In the genomic region with DNA sequence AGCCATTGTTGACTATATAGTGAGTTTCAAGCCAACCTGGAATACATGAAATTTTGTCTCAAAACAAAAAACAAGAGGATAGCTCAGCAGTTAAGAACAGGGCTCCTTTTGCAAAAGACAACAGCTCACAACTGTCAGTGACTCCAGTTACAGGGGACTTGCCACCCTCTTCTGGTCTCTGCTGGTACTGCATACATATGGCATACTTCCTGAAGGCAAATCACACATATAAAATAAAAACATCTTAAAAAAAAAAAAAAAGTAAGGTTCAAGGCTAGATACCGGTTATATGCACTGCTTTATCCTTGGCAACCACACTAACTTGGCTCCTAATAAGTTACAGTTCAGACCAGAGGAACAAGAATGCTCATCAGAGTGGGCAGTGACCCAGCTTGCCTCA, we compare ENCODE assay signal across 9 mouse cellular contexts. TPM values are rescaled to one million over a fixed set of nuclear protein-coding genes. Genes with fewer than 3 reads are reported as not detected.
DNase-seq lines count a peak whose midpoint lies in the region; ATAC-seq and TF ChIP-seq lines count a peak whose summit lies in the region.
"Had no signal": no experiment of that assay in that cellular context is flagged by ENCODE, and none has a peak within 500 bp of the region (broad histone marks: within the 10 kb centered on the region; RNA-seq: fewer than 3 reads in every experiment).

No protein-coding gene starts in this region.

- H3K36me3 ChIP-seq in C2C12 (ENCODE audit: control insufficient read depth, insufficient read depth), result no peaks in the 10 kb centered on the region
- no peaks in the 10 kb centered on the region for H3K36me3 ChIP-seq in embryonic facial prominence, embryonic 13.5 days
- H3K36me3 ChIP-seq in limb, embryonic 15.5 days, result no peaks in the 10 kb centered on the region
- H3K36me3 ChIP-seq in midbrain, embryonic 16.5 days (ENCODE audit: control insufficient read depth, insufficient read depth, low read length), result no peaks in the 10 kb centered on the region

- no peak overlapping the region for H3ac ChIP-seq in C2C12 (ENCODE audit: control insufficient read depth, insufficient read length, low read depth)

- H3K4me2 ChIP-seq in embryonic facial prominence, embryonic 13.5 days, result peak overlapping the region; percentile 64
- peak overlapping the region; percentile 55 for H3K4me2 ChIP-seq in limb, embryonic 15.5 days
- H3K4me2 ChIP-seq in midbrain, embryonic 16.5 days (ENCODE audit: low read length), result peak overlapping the region; percentile 60

- 0% methylated on average over 1 of the region's 1 CpGs for WGBS in embryonic facial prominence, embryonic 13.5 days
- WGBS in limb, embryonic 15.5 days, result 0% methylated on average over 1 of the region's 1 CpGs
- WGBS in midbrain, embryonic 16.5 days, result 0% methylated on average over 1 of the region's 1 CpGs

- H3K9me3 ChIP-seq in embryonic facial prominence, embryonic 13.5 days, result no peaks in the 10 kb centered on the region
- H3K9me3 ChIP-seq in limb, embryonic 15.5 days, result no peaks in the 10 kb centered on the region
- no peaks in the 10 kb centered on the region for H3K9me3 ChIP-seq in midbrain, embryonic 16.5 days (replicated peaks; ENCODE audit: control insufficient read depth, low read length, poor library complexity, severe bottlenecking)

- H3K4me3 ChIP-seq in C2C12 (ENCODE audit: insufficient read depth, poor library complexity, severe bottlenecking), result peak overlapping the region; percentile 32
- H3K4me3 ChIP-seq in embryonic facial prominence, embryonic 13.5 days, result peak overlapping the region; percentile 57
- peak overlapping the region; percentile 58 for H3K4me3 ChIP-seq in limb, embryonic 15.5 days
- peak overlapping the region; percentile 48 for H3K4me3 ChIP-seq in midbrain, embryonic 16.5 days (ENCODE audit: low read depth, low read length)

- TF ChIP-seq CTCF in C2C12 (IDR thresholded peaks at IDR 0.05; ENCODE audit: control insufficient read depth, insufficient read depth, insufficient read length), result no peak

- H3K27me3 ChIP-seq in C2C12 (ENCODE audit: control insufficient read depth, insufficient read depth, insufficient read length), result peaks cover 8% of the 10 kb centered on the region
- H3K27me3 ChIP-seq in embryonic facial prominence, embryonic 13.5 days, result no peaks in the 10 kb centered on the region
- no peaks in the 10 kb centered on the region for H3K27me3 ChIP-seq in limb, embryonic 15.5 days
- H3K27me3 ChIP-seq in midbrain, embryonic 16.5 days (ENCODE audit: control insufficient read depth, insufficient read depth, low read depth, low read length), result no peaks in the 10 kb centered on the region

- ATAC-seq in embryonic facial prominence, embryonic 13.5 days (ENCODE audit: insufficient number of reproducible peaks, insufficient read depth, low FRiP score, low TSS enrichment, low read depth), result no peak
- ATAC-seq in limb, embryonic 15.5 days (ENCODE audit: insufficient number of reproducible peaks, low FRiP score, low TSS enrichment, low read depth), result no peak
- ATAC-seq in midbrain, embryonic 16.5 days, result no peak

- H3K79me2 ChIP-seq in C2C12 (ENCODE audit: control insufficient read depth, insufficient read depth), result no peaks in the 10 kb centered on the region

- no peaks in the 10 kb centered on the region for H3K79me3 ChIP-seq in C2C12 (ENCODE audit: low read depth)

- DNase-seq in adrenal gland, postnatal 14 days, result peak; percentile 87
- peak; percentile 23 to 63 for DNase-seq in heart, adult 9 months (ENCODE audit: low spot score in 2 of 2)
- DNase-seq in kidney, adult 9 months, result peak; percentile 84
- peak; percentile 69 to 76 for DNase-seq in spleen, postnatal 36 days (ENCODE audit: low spot score in 2 of 2)

- H3K9ac ChIP-seq in embryonic facial prominence, embryonic 13.5 days, result no peak overlapping the region
- no peak overlapping the region for H3K9ac ChIP-seq in limb, embryonic 15.5 days
- peak overlapping the region; percentile 64 for H3K9ac ChIP-seq in midbrain, embryonic 16.5 days (ENCODE audit: low read depth, low read length)

- H3K27ac ChIP-seq in embryonic facial prominence, embryonic 13.5 days, result peak overlapping the region; percentile 83; the same call in 1 of the 2 replicates
- peak overlapping the region; percentile 92; the same call in 1 of the 2 replicates for H3K27ac ChIP-seq in limb, embryonic 15.5 days
- peak overlapping the region; percentile 92 for H3K27ac ChIP-seq in midbrain, embryonic 16.5 days (ENCODE audit: low read length)

- peaks cover 18% of the 10 kb centered on the region for H3K4me1 ChIP-seq in embryonic facial prominence, embryonic 13.5 days
- H3K4me1 ChIP-seq in limb, embryonic 15.5 days, result peaks cover 11% of the 10 kb centered on the region
- H3K4me1 ChIP-seq in midbrain, embryonic 16.5 days (ENCODE audit: control insufficient read depth, insufficient read depth, low read length), result peaks cover 9% of the 10 kb centered on the region

TF ChIP-seq in C2C12, 6 proteins besides CTCF, POLR2A, EP300 and RAD21:
- TF ChIP-seq MAX (IDR thresholded peaks at IDR 0.05) (no peak), USF1 (IDR thresholded peaks at IDR 0.05; ENCODE audit: low read depth) (no peak), FOSL1 (IDR thresholded peaks at IDR 0.05; ENCODE audit: insufficient read depth, low read length, poor library complexity, severe bottlenecking) (no peak), CEBPB (IDR thresholded peaks at IDR 0.05; ENCODE audit: low read depth) (no peak), MYOD1 (IDR thresholded peaks at IDR 0.05; ENCODE audit: control insufficient read depth, insufficient read length, low read depth) (no peak), MYOG (IDR thresholded peaks at IDR 0.05; ENCODE audit: control insufficient read depth, extremely low read depth, insufficient read length) (no peak)

RNA-seq across cellular contexts. Expression of a gene that starts 3.6 kb away (rescaled TPM):
- polyA plus RNA-seq in C2C12 (2012; fragmentation: generic; extraction: Trizol), result 1.4 TPM
- total RNA-seq in adrenal gland, postnatal 14 days (2021), result 7.1 and 7.2 TPM in 2 replicates
- 8.3 and 9.7 TPM in 2 replicates for polyA plus RNA-seq in embryonic facial prominence, embryonic 13.5 days (2015; fragmentation: Nextera tagmentation; extraction: Ambion mirVana)
- 8.9 and 9.1 TPM in 2 replicates for polyA plus RNA-seq in limb, embryonic 15.5 days (2015; fragmentation: Nextera tagmentation; extraction: Ambion mirVana)
- 14.9 and 17.7 TPM in 2 replicates for polyA plus RNA-seq in midbrain, embryonic 16.5 days (2015; fragmentation: Nextera tagmentation; extraction: Ambion mirVana)

RNA-seq across cellular contexts. Expression of a gene that starts 30.2 kb away (rescaled TPM):
- not detected for polyA plus RNA-seq in C2C12 (2012; fragmentation: generic; extraction: Trizol)
- total RNA-seq in adrenal gland, postnatal 14 days (2021), result not detected in 2 replicates
- not detected in 2 replicates for polyA plus RNA-seq in embryonic facial prominence, embryonic 13.5 days (2015; fragmentation: Nextera tagmentation; extraction: Ambion mirVana)
- polyA plus RNA-seq in limb, embryonic 15.5 days (2015; fragmentation: Nextera tagmentation; extraction: Ambion mirVana), result not detected in 2 replicates
- polyA plus RNA-seq in midbrain, embryonic 16.5 days (2015; fragmentation: Nextera tagmentation; extraction: Ambion mirVana), result not detected in 2 replicates
- total RNA-seq: layer of hippocampus, postnatal 36 days had no signal

RNA-seq across cellular contexts. Expression of a gene that starts 48.3 kb away (rescaled TPM):
- 0.18 TPM for polyA plus RNA-seq in C2C12 (2012; fragmentation: generic; extraction: Trizol)
- total RNA-seq in adrenal gland, postnatal 14 days (2021), result 3.1 and 3.4 TPM in 2 replicates
- polyA plus RNA-seq in embryonic facial prominence, embryonic 13.5 days (2015; fragmentation: Nextera tagmentation; extraction: Ambion mirVana), result 7.8 and 9.2 TPM in 2 replicates
- polyA plus RNA-seq in limb, embryonic 15.5 days (2015; fragmentation: Nextera tagmentation; extraction: Ambion mirVana), result 5.3 and 5.9 TPM in 2 replicates
- polyA plus RNA-seq in midbrain, embryonic 16.5 days (2015; fragmentation: Nextera tagmentation; extraction: Ambion mirVana), result 16.9 and 17.4 TPM in 2 replicates
